Mouse (Mus musculus): Measurements from ENCODE around the gene Afg3l1. TPM values are rescaled to one million over a fixed set of nuclear protein-coding genes. Genes with fewer than 3 reads are reported as not detected.
"Not testable (repeated sequence)": the region's sequence is repeated elsewhere in the genome, so short reads cannot be mapped to it uniquely, and the experiment has no call there.

Gene Afg3l1
- polyA plus RNA-seq (2014; fragmentation: Nextera tagmentation; extraction: Ambion mirVana): 39.4 and 40.9 TPM in 2 replicates

- H3K9ac ChIP-seq: peak within 1 kb of the TSS; percentile 65
- peak within 1 kb of the TSS; percentile 84 for H3K4me2 ChIP-seq
- H3K36me3 ChIP-seq (ENCODE audit: insufficient read depth): peaks cover 25% of the 10 kb centered on the region
- TF ChIP-seq CTCF (IDR thresholded peaks at IDR 0.05; ENCODE audit: low read depth): no peak
- ATAC-seq (ENCODE audit: insufficient read depth): peak; percentile 94
- WGBS: under 1% methylated on average over 58 of the region's 58 CpGs
- peak within 1 kb of the TSS; percentile 64 for H3K4me3 ChIP-seq (ENCODE audit: low read depth, low read length)
- peak; percentile 97 for DNase-seq
- H3K27me3 ChIP-seq (ENCODE audit: insufficient read depth, low read length): no peaks in the 10 kb centered on the region
- peaks cover 10% of the 10 kb centered on the region; the same call in 1 of the 2 replicates for H3K4me1 ChIP-seq (ENCODE audit: insufficient read depth)
- peak within 1 kb of the TSS; percentile 87 for H3K27ac ChIP-seq (ENCODE audit: low read depth)
- no peaks in the 10 kb centered on the region for H3K9me3 ChIP-seq (ENCODE audit: low read depth, low read length)
These were observed at the start of gene Afg3l1 for GRCm38 (mm10) chr8:123477737-123478258. Gene Afg3l1 (plus strand): TSS chr8:123477903.

- 97% methylated on average over 29 of the region's 29 CpGs for WGBS
- Histone ChIP-seq H3K9ac (no peak overlapping the region), H3K4me1 (ENCODE audit: insufficient read depth) (no peaks in the 10 kb centered on the region), H3K27me3 (ENCODE audit: insufficient read depth, low read length) (no peaks in the 10 kb centered on the region), H3K9me3 (ENCODE audit: low read depth, low read length) (peaks cover 42% of the 10 kb centered on the region), H3K4me3 (ENCODE audit: low read depth, low read length) (no peak overlapping the region), H3K36me3 (ENCODE audit: insufficient read depth) (no peaks in the 10 kb centered on the region), H3K4me2 (no peak overlapping the region), H3K27ac (ENCODE audit: low read depth) (no peak overlapping the region)
- TF ChIP-seq CTCF (IDR thresholded peaks at IDR 0.05; ENCODE audit: low read depth): no peak
- DNase-seq (no peak), ATAC-seq (ENCODE audit: insufficient read depth) (no peak)
These were observed 49.3 kb upstream of the Afg3l1 start for GRCm38 (mm10) chr8:123428343-123428893.

GRCm38 (mm10) chr8:123428939-123429721 lies 48.6 kb upstream of the Afg3l1 start:
- no peak overlapping the region for H3K9ac ChIP-seq
- H3K4me1 ChIP-seq (ENCODE audit: insufficient read depth): no peaks in the 10 kb centered on the region
- TF ChIP-seq CTCF (IDR thresholded peaks at IDR 0.05; ENCODE audit: low read depth): no peak
- no peak overlapping the region for H3K27ac ChIP-seq (ENCODE audit: low read depth)
- H3K4me2 ChIP-seq: no peak overlapping the region
- DNase-seq (no peak), ATAC-seq (ENCODE audit: insufficient read depth) (no peak)
- no peak overlapping the region for H3K4me3 ChIP-seq (ENCODE audit: low read depth, low read length)
- peaks cover 43% of the 10 kb centered on the region for H3K9me3 ChIP-seq (ENCODE audit: low read depth, low read length)
- WGBS: 93% methylated on average over 23 of the region's 23 CpGs
- H3K27me3 ChIP-seq (ENCODE audit: insufficient read depth, low read length): no peaks in the 10 kb centered on the region
- H3K36me3 ChIP-seq (ENCODE audit: insufficient read depth): no peaks in the 10 kb centered on the region

- H3K36me3 ChIP-seq (ENCODE audit: insufficient read depth); H3K9ac ChIP-seq; H3K4me1 ChIP-seq (ENCODE audit: insufficient read depth); ATAC-seq (ENCODE audit: insufficient read depth); H3K4me2 ChIP-seq; H3K4me3 ChIP-seq (ENCODE audit: low read depth, low read length); H3K27ac ChIP-seq (ENCODE audit: low read depth); H3K27me3 ChIP-seq (ENCODE audit: insufficient read depth, low read length); DNase-seq: not testable (repeated sequence)
- 96% methylated on average over 15 of the region's 15 CpGs for WGBS
- peaks cover 43% of the 10 kb centered on the region for H3K9me3 ChIP-seq (ENCODE audit: low read depth, low read length)
These were observed 48.0 kb upstream of the Afg3l1 start for GRCm38 (mm10) chr8:123429722-123430013.

- not testable (repeated sequence) for H3K27me3 ChIP-seq (ENCODE audit: insufficient read depth, low read length); H3K36me3 ChIP-seq (ENCODE audit: insufficient read depth); H3K9ac ChIP-seq; H3K4me1 ChIP-seq (ENCODE audit: insufficient read depth); H3K27ac ChIP-seq (ENCODE audit: low read depth); H3K4me3 ChIP-seq (ENCODE audit: low read depth, low read length); H3K4me2 ChIP-seq; ATAC-seq (ENCODE audit: insufficient read depth); DNase-seq
- peaks cover 43% of the 10 kb centered on the region for H3K9me3 ChIP-seq (ENCODE audit: low read depth, low read length)
- WGBS: 89% methylated on average over 8 of the region's 8 CpGs
These were observed 46.8 kb upstream of the Afg3l1 start for GRCm38 (mm10) chr8:123430936-123431335.

GRCm38 (mm10) chr8:123431616-123432365 lies 45.9 kb upstream of the Afg3l1 start:
- Histone ChIP-seq H3K27me3 (ENCODE audit: insufficient read depth, low read length) (no peaks in the 10 kb centered on the region), H3K4me1 (ENCODE audit: insufficient read depth) (no peaks in the 10 kb centered on the region), H3K9me3 (ENCODE audit: low read depth, low read length) (peaks cover 38% of the 10 kb centered on the region), H3K4me3 (ENCODE audit: low read depth, low read length) (no peak overlapping the region), H3K9ac (no peak overlapping the region), H3K27ac (ENCODE audit: low read depth) (no peak overlapping the region), H3K4me2 (no peak overlapping the region), H3K36me3 (ENCODE audit: insufficient read depth) (no peaks in the 10 kb centered on the region)
- no peak for TF ChIP-seq CTCF (IDR thresholded peaks at IDR 0.05; ENCODE audit: low read depth)
- DNase-seq: no peak
- 97% methylated on average over 25 of the region's 25 CpGs for WGBS
- no peak for ATAC-seq (ENCODE audit: insufficient read depth)

- Histone ChIP-seq H3K27me3 (ENCODE audit: insufficient read depth, low read length) (no peaks in the 10 kb centered on the region), H3K9me3 (ENCODE audit: low read depth, low read length) (peaks cover 32% of the 10 kb centered on the region), H3K36me3 (ENCODE audit: insufficient read depth) (no peaks in the 10 kb centered on the region), H3K9ac (no peak overlapping the region), H3K27ac (ENCODE audit: low read depth) (no peak overlapping the region), H3K4me3 (ENCODE audit: low read depth, low read length) (no peak overlapping the region), H3K4me1 (ENCODE audit: insufficient read depth) (no peaks in the 10 kb centered on the region), H3K4me2 (no peak overlapping the region)
- TF ChIP-seq CTCF (IDR thresholded peaks at IDR 0.05; ENCODE audit: low read depth): no peak
- 94% methylated on average over 16 of the region's 16 CpGs for WGBS
- ATAC-seq (ENCODE audit: insufficient read depth) (no peak), DNase-seq (no peak)
These were observed 45.3 kb upstream of the Afg3l1 start for GRCm38 (mm10) chr8:123432381-123432780.

- H3K4me3 ChIP-seq (ENCODE audit: low read depth, low read length); H3K27ac ChIP-seq (ENCODE audit: low read depth); ATAC-seq (ENCODE audit: insufficient read depth); H3K9ac ChIP-seq; H3K27me3 ChIP-seq (ENCODE audit: insufficient read depth, low read length); H3K36me3 ChIP-seq (ENCODE audit: insufficient read depth); DNase-seq; H3K4me2 ChIP-seq; H3K4me1 ChIP-seq (ENCODE audit: insufficient read depth): not testable (repeated sequence)
- 98% methylated on average over 46 of the region's 47 CpGs for WGBS
- peaks cover 22% of the 10 kb centered on the region for H3K9me3 ChIP-seq (ENCODE audit: low read depth, low read length)
These were observed 44.3 kb upstream of the Afg3l1 start for GRCm38 (mm10) chr8:123433241-123433974.

Data from lung, embryonic 14.5 days (tissue).